Mouse (Mus musculus) liver, embryonic 14.5 days (tissue): ENCODE measurements around the gene Ccdc96. TPM values are rescaled to one million over a fixed set of nuclear protein-coding genes. Genes with fewer than 3 reads are reported as not detected.

ENCODE experiments used
- ATAC-seq: fragments of 200-750 bp; cut with Nextera tagmentation; 2 replicates; pipeline ENCODE4 v1.8.0; 2017; ENCODE audit warnings: moderate number of reproducible peaks, mild to moderate bottlenecking, moderate library complexity; ENCODE audit not compliant: insufficient read depth
- DNase-seq, 3 experiments: peaks; one replicate each; pipeline ENCODE4 v3.0.0-alpha.2; 2012 to 2013; ENCODE audit warnings: low read depth in 3 of 3, low spot score in 3 of 3
- H3K27ac ChIP-seq: fragments of 300-500 bp; sonication (generic); 2 replicates; pipeline ENCODE4 v1.5.1; 2014; ENCODE audit warnings: moderate library complexity, mild to moderate bottlenecking, control low read depth, inconsistent platforms
- H3K27me3 ChIP-seq: fragments of 300-500 bp; sonication (generic); 2 replicates; pipeline ENCODE4 v1.6.1; 2014; ENCODE audit warnings: mild to moderate bottlenecking, low read length, moderate library complexity; ENCODE audit not compliant: control insufficient read depth, insufficient read depth
- H3K36me3 ChIP-seq: fragments of 300-500 bp; sonication (generic); replicated peaks from 2 replicates; pipeline ENCODE4 v1.6.1; 2014; ENCODE audit warnings: low read depth; ENCODE audit not compliant: control insufficient read depth, insufficient read depth
- H3K4me1 ChIP-seq, 2 experiments: fragments of 200-500 bp in 1 of 2; fragments of 300-500 bp in 1 of 2; sonication (generic) in 1 of 2; replicated peaks; 2 replicates each; pipeline ENCODE4 v1.6.1; 2012 to 2014; ENCODE audit warnings: antibody characterized with exemption in 1 of 2, inconsistent platforms in 1 of 2, low read length in 1 of 2; ENCODE audit not compliant: control insufficient read depth in 2 of 2, insufficient read depth in 2 of 2
- H3K4me2 ChIP-seq: fragments of 300-500 bp; sonication (generic); 2 replicates; pipeline ENCODE4 v1.6.1; 2014; ENCODE audit warnings: low read depth, mild to moderate bottlenecking, control low read depth, moderate library complexity
- H3K4me3 ChIP-seq, 2 experiments: fragments of 200-500 bp in 1 of 2; fragments of 300-500 bp in 1 of 2; sonication (generic) in 1 of 2; 2 replicates each; pipeline ENCODE4 v1.5.1; 2012 to 2014; ENCODE audit warnings: low read depth in 2 of 2, low read length in 2 of 2, mild to moderate bottlenecking in 2 of 2, control low read depth in 1 of 2, inconsistent platforms in 1 of 2, moderate library complexity in 1 of 2; ENCODE audit not compliant: insufficient read depth in 1 of 2
- H3K9ac ChIP-seq: fragments of 300-500 bp; sonication (generic); replicated peaks from 2 replicates; pipeline ENCODE4 v1.6.1; 2014; ENCODE audit warnings: mild to moderate bottlenecking, control low read depth, moderate library complexity
- H3K9me3 ChIP-seq: fragments of 300-500 bp; sonication (generic); 2 replicates; pipeline ENCODE4 v1.6.1; 2016; ENCODE audit warnings: low read length, mixed read lengths; ENCODE audit not compliant: control insufficient read depth
- CTCF ChIP-seq: IDR thresholded peaks from 2 replicates; pipeline ENCODE4 v1.5.1; 2016; ENCODE audit warnings: antibody characterized with exemption, low read depth, control low read depth
- EP300 ChIP-seq: IDR thresholded peaks from 2 replicates; pipeline ENCODE4 v1.6.1; 2016; ENCODE audit warnings: antibody characterized with exemption, low read depth
- WGBS: fragments of 180-500 bp; shearing (Covaris S2); extraction: QIAGEN DNeasy Blood & Tissue Kit; methylation state at CpG from one replicate; pipeline ENCODE4 v1.1.7; 2014; ENCODE audit not compliant: insufficient replicate concordance; 5-methylcytosine and 5-hydroxymethylcytosine counted together
- polyA plus RNA-seq, 2 experiments: library from polyadenylated mRNA; depleted of rRNA in 1 of 2; stranded (reverse) in 1 of 2; unstranded in 1 of 2; fragments of >200 nt; fragmentation: Nextera tagmentation in 1 of 2; extraction: Ambion mirVana in 1 of 2; gene quantifications; 2 replicates each; pipeline versions ENCODE4 v1.2.1 to v1.2.3; 2012 to 2014

Ccdc96 gene
- polyA plus RNA-seq, 2 experiments: 0.11 to 0.18 TPM

DNA sequence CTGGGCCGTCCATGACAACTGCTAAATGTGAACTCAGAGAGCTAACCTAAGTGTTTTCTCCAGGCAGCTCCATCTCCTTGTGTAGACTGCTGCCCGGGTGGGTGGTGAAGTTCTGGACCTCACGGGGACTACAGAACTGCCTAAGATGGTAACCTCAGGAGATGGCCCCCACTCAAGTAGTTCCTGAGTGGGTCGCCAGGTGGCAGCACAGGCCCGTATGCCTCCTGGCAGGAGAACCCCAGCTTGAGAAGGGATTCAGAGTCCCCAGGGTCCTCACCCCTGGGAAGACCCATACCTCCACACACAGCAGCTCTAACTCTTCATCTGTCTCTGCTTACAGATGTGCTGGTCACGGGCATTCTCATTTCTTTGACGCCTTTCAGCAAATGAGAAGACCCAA is 21.6 kb upstream of the Ccdc96 start:
- Histone ChIP-seq H3K36me3 (no peaks in the 10 kb centered on the region; the same call in 1 of the 2 replicates), H3K27ac (no peak overlapping the region), H3K9me3 (no peaks in the 10 kb centered on the region), H3K27me3 (no peaks in the 10 kb centered on the region), H3K4me2 (no peak overlapping the region), H3K4me1 (peaks cover 3 to 9% of the 10 kb centered on the region in 2 experiments), H3K4me3 (no peak overlapping the region), H3K9ac (no peak overlapping the region)
- ATAC-seq (no peak), DNase-seq (no peak)
- 14% methylated on average over 7 of the region's 7 CpGs for WGBS
- TF ChIP-seq CTCF: peak; percentile 97
- no peak for TF ChIP-seq EP300

DNA sequence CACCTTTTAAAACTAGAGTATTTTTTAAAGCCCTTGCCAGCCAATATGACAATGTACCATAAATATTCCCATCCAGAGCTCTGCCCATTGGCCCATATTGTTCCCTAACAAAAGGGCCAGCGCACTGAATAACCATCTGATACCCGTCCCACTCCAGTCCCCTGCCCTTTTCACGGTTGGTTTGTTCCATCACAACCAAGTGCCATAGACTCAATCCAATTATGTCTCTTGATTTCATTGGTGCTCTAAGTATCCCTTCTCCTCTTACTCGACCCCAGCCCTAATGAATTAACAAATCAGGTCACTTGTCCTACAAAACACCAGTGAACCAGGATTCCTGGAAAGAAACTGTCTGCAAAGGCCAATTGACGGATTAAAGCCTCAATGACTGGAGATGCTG is 21.0 kb upstream of the Ccdc96 start:
- peak overlapping the region; percentile 77; the same call in 1 of the 2 replicates for H3K4me2 ChIP-seq

DNA sequence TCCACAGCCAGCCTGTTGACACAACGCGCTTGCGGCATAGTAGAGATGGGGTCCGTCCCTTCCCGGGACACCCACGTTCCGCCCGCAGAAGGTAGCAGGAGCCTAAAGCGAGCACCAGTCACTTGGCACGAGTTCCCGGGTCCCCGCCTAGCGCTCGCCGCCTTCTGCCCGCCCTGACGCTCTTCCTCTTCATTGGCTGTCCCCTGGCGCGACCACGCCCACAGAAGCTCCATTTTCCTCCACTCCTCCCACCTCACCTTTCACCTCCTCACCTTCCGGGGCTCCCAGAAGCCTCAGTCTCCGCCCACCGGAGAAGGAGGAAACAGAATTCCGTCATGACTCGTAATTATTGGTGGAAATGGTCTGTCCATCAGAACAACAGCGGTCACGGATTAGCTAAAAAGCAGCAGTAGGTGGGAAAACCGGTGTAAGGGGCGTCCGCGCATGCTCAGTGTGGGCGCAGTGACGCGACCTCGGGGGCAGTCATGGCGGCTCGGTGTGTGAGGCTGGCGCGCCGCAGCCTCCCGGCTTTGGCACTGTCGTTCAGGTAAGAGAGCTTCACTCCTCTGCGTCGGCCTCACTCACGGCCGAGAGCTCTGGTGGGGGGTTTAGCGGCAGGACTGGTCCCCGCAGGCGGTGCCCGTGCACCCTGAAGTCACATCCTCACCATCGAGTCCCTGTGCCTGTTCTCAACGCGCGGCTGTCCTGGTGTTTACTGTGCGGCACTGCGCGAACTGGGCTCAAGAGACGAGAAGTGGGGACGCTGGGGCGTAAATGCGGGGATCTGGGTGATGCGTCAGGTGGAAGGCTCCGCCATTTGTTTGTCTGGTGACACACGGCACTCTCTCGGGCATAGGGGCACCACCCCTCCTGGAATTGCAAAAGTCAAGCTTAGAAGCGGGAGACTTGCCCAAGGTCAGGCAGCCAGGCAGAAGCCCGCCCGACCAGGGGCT is 19.4 kb upstream of the Ccdc96 start, which contains the start of gene Grpel1:
Gene Grpel1 (plus strand): TSS at position 290 of the 953 bp plus-strand sequence.
- H3K9me3 ChIP-seq: no peaks in the 10 kb centered on the region
- H3K36me3 ChIP-seq: peaks cover 7% of the 10 kb centered on the region
- H3K9ac ChIP-seq: peak within 1 kb of the TSS; percentile 90
- ATAC-seq: peak; percentile 95
- peak within 1 kb of the TSS; percentile 85 to 93 for H3K4me3 ChIP-seq
- peak; percentile 100 for DNase-seq
- peak within 1 kb of the TSS; percentile 68 for H3K27ac ChIP-seq
- TF ChIP-seq EP300 (no peak), CTCF (no peak)
- under 1% methylated on average over 68 of the region's 68 CpGs for WGBS
- no peaks in the 10 kb centered on the region for H3K27me3 ChIP-seq
- H3K4me2 ChIP-seq: peak within 1 kb of the TSS; percentile 98
- H3K4me1 ChIP-seq: peaks cover 3 to 9% of the 10 kb centered on the region in 2 experiments

More for the DNA sequence above, 21.0 kb upstream of the Ccdc96 start:
- no peaks in the 10 kb centered on the region; the same call in 1 of the 2 replicates for H3K36me3 ChIP-seq
- H3K9ac ChIP-seq: no peak overlapping the region
- DNase-seq (no peak), ATAC-seq (no peak)
- WGBS: 62% methylated on average over 5 of the region's 5 CpGs
- TF ChIP-seq EP300 (no peak), CTCF (no peak)
- no peaks in the 10 kb centered on the region for H3K27me3 ChIP-seq
- H3K27ac ChIP-seq: no peak overlapping the region
- no peaks in the 10 kb centered on the region for H3K9me3 ChIP-seq
- H3K4me3 ChIP-seq: no peak overlapping the region
- peaks cover 3 to 9% of the 10 kb centered on the region in 2 experiments for H3K4me1 ChIP-seq

DNA sequence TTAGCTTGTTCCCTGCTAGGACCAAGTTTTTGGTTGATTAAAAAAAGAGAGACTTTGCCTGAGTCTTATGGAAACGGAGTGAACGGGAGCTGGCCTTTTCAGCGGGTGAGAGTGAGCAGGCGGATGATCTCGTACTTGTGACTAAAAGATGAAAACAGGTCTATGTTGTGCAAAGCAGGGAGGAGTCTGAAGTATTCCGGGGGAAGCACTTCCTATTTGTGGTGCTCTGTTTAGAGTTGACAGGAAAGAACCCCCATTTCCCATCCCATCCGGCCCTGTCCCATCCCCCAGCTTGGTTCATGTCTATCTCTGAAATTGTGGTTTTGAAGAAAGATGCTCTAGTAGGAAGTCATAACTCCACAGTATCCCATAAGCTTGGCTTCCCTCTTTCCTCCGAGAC is 18.5 kb upstream of the Ccdc96 start:
- DNase-seq: no peak
- no peak for ATAC-seq
- Histone ChIP-seq H3K27me3 (no peaks in the 10 kb centered on the region), H3K4me1 (peaks cover 3 to 9% of the 10 kb centered on the region in 2 experiments), H3K36me3 (peaks cover 16% of the 10 kb centered on the region), H3K27ac (peak overlapping the region; percentile 68; the same call in 1 of the 2 replicates), H3K9me3 (no peaks in the 10 kb centered on the region), H3K9ac (peak overlapping the region; percentile 90), H3K4me2 (peak overlapping the region; percentile 98), H3K4me3 (peak overlapping the region; percentile 85 to 93)
- 3% methylated on average over 8 of the region's 8 CpGs for WGBS
- TF ChIP-seq CTCF: no peak
- TF ChIP-seq EP300: no peak

DNA sequence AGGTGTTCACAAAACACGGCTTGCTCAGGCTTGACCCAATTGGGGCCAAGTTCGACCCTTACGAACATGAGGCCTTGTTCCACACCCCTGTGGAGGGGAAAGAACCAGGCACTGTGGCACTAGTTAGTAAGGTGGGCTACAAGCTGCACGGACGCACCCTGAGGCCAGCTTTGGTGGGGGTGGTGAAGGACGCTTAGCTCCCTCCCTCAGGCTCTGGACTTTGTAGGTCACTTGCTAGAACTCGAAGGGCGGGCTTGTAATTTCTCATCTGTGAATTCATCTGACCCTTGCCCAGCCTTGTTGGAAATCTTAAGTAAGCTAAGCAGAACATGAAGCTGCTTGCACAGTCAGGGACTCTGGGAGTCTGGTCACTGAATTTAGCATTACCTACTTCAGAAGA is 13.2 kb upstream of the Ccdc96 start:
- Histone ChIP-seq H3K4me2 (no peak overlapping the region), H3K27me3 (no peaks in the 10 kb centered on the region), H3K9me3 (no peaks in the 10 kb centered on the region), H3K4me1 (peaks cover under 1 to 3% of the 10 kb centered on the region in 2 experiments), H3K4me3 (no peak overlapping the region), H3K27ac (no peak overlapping the region), H3K9ac (no peak overlapping the region), H3K36me3 (peaks cover 42% of the 10 kb centered on the region)
- 83% methylated on average over 8 of the region's 8 CpGs for WGBS
- TF ChIP-seq EP300: no peak
- ATAC-seq: no peak
- DNase-seq: no peak
